Mouse (Mus musculus): ENCODE measurements around the gene Rabl6. TPM values are rescaled to one million over a fixed set of nuclear protein-coding genes. Genes with fewer than 3 reads are reported as not detected.
A peak's percentile ranks its signal among the peaks of the same experiment; 100 is the strongest.

The Rabl6 gene
- polyA plus RNA-seq, 1 experiment from 2014 or later = 53.3 TPM

GRCm38 (mm10) chr2:25574579-25575431 lies 33.5 kb downstream of the Rabl6 start, which contains the start of the genes Mamdc4 and Phpt1:
Mamdc4 (minus strand) TSS chr2:25574845.
Phpt1 (minus strand) TSS chr2:25575224.
- WGBS = under 1% methylated on average over 42 of the region's 45 CpGs

GRCm38 (mm10) chr2:25574136-25574535 lies 34.2 kb downstream of the Rabl6 start:
- H3K4me1 ChIP-seq (replicated peaks; ENCODE audit: control insufficient read depth, insufficient read depth, low read length) = peaks cover 21% of the 10 kb centered on the region
- peaks cover 36% of the 10 kb centered on the region for H3K27me3 ChIP-seq (ENCODE audit: control insufficient read depth, insufficient read depth, low read length)
- peak overlapping the region; percentile 92 for H3K4me2 ChIP-seq (replicated peaks; ENCODE audit: low read depth, low read length)
- H3K36me3 ChIP-seq (ENCODE audit: control insufficient read depth, insufficient read depth, low read length) = no peaks in the 10 kb centered on the region
- no peaks in the 10 kb centered on the region for H3K9me3 ChIP-seq (ENCODE audit: control insufficient read depth, low read length)
- H3K9ac ChIP-seq (ENCODE audit: low read depth, low read length) = peak overlapping the region; percentile 63; the same call in 1 of the 2 replicates
- DNase-seq (ENCODE audit: low spot score) = no peak
- H3K4me3 ChIP-seq (ENCODE audit: low read depth, low read length) = peak overlapping the region; percentile 60
- ATAC-seq (ENCODE audit: low FRiP score) = peak; percentile 13
- WGBS = 21% methylated on average over 11 of the region's 11 CpGs
- 0 out of 2 replicates have a peak overlapping the region, but pooled peaks have one; percentile 76 for H3K27ac ChIP-seq (ENCODE audit: low read depth, low read length)

More at GRCm38 (mm10) chr2:25574579-25575431, 33.5 kb downstream of the Rabl6 start, which contains the start of the genes Mamdc4 and Phpt1:
- Histone ChIP-seq H3K27me3 (ENCODE audit: control insufficient read depth, insufficient read depth, low read length) (peaks cover 42% of the 10 kb centered on the region), H3K36me3 (ENCODE audit: control insufficient read depth, insufficient read depth, low read length) (no peaks in the 10 kb centered on the region), H3K4me2 (replicated peaks; ENCODE audit: low read depth, low read length) (peak within 1 kb of the TSS; percentile 92), H3K27ac (ENCODE audit: low read depth, low read length) (peak within 1 kb of the TSS; percentile 76), H3K9me3 (ENCODE audit: control insufficient read depth, low read length) (no peaks in the 10 kb centered on the region), H3K9ac (ENCODE audit: low read depth, low read length) (peak within 1 kb of the TSS; percentile 63; the same call in 1 of the 2 replicates), H3K4me3 (ENCODE audit: low read depth, low read length) (peak within 1 kb of the TSS; percentile 60), H3K4me1 (replicated peaks; ENCODE audit: control insufficient read depth, insufficient read depth, low read length) (peaks cover 21% of the 10 kb centered on the region)
- peak; percentile 98 for ATAC-seq (ENCODE audit: low FRiP score)
- peak; percentile 97 for DNase-seq (ENCODE audit: low spot score)

- Histone ChIP-seq H3K4me2 (replicated peaks; ENCODE audit: low read depth, low read length) (0 out of 2 replicates have a peak overlapping the region, but pooled peaks have one; percentile 11), H3K27me3 (ENCODE audit: control insufficient read depth, insufficient read depth, low read length) (peaks cover 25% of the 10 kb centered on the region), H3K27ac (ENCODE audit: low read depth, low read length) (no peak overlapping the region), H3K9me3 (ENCODE audit: control insufficient read depth, low read length) (no peaks in the 10 kb centered on the region), H3K36me3 (ENCODE audit: control insufficient read depth, insufficient read depth, low read length) (no peaks in the 10 kb centered on the region), H3K4me3 (ENCODE audit: low read depth, low read length) (no peak overlapping the region), H3K4me1 (replicated peaks; ENCODE audit: control insufficient read depth, insufficient read depth, low read length) (peaks cover 18% of the 10 kb centered on the region), H3K9ac (ENCODE audit: low read depth, low read length) (no peak overlapping the region)
- ATAC-seq (ENCODE audit: low FRiP score) (no peak), DNase-seq (ENCODE audit: low spot score) (no peak)
- 95% methylated on average over 2 of the region's 2 CpGs for WGBS
Observed at GRCm38 (mm10) chr2:25573068-25573467, 35.3 kb downstream of the Rabl6 start.

- no peak overlapping the region for H3K4me2 ChIP-seq (replicated peaks; ENCODE audit: low read depth, low read length)
Observed at GRCm38 (mm10) chr2:25571221-25571620, 37.1 kb downstream of the Rabl6 start.

GRCm38 (mm10) chr2:25569323-25569722 lies 39.0 kb downstream of the Rabl6 start:
- Histone ChIP-seq H3K4me2 (replicated peaks; ENCODE audit: low read depth, low read length) (no peak overlapping the region), H3K27me3 (ENCODE audit: control insufficient read depth, insufficient read depth, low read length) (no peaks in the 10 kb centered on the region), H3K4me3 (ENCODE audit: low read depth, low read length) (no peak overlapping the region), H3K9me3 (ENCODE audit: control insufficient read depth, low read length) (no peaks in the 10 kb centered on the region), H3K36me3 (ENCODE audit: control insufficient read depth, insufficient read depth, low read length) (peaks cover 3% of the 10 kb centered on the region; the same call in 1 of the 2 replicates), H3K27ac (ENCODE audit: low read depth, low read length) (no peak overlapping the region), H3K4me1 (replicated peaks; ENCODE audit: control insufficient read depth, insufficient read depth, low read length) (peaks cover 7% of the 10 kb centered on the region; the same call in 1 of the 2 replicates), H3K9ac (ENCODE audit: low read depth, low read length) (no peak overlapping the region)
- no peak for ATAC-seq (ENCODE audit: low FRiP score)
- no peak for DNase-seq (ENCODE audit: low spot score)
- 91% methylated on average over 3 of the region's 3 CpGs for WGBS

More at GRCm38 (mm10) chr2:25571221-25571620, 37.1 kb downstream of the Rabl6 start:
- ATAC-seq (ENCODE audit: low FRiP score) = no peak
- Histone ChIP-seq H3K9me3 (ENCODE audit: control insufficient read depth, low read length) (no peaks in the 10 kb centered on the region), H3K4me1 (replicated peaks; ENCODE audit: control insufficient read depth, insufficient read depth, low read length) (peaks cover 10% of the 10 kb centered on the region), H3K9ac (ENCODE audit: low read depth, low read length) (no peak overlapping the region), H3K27ac (ENCODE audit: low read depth, low read length) (no peak overlapping the region), H3K36me3 (ENCODE audit: control insufficient read depth, insufficient read depth, low read length) (no peaks in the 10 kb centered on the region), H3K27me3 (ENCODE audit: control insufficient read depth, insufficient read depth, low read length) (peaks cover 6% of the 10 kb centered on the region), H3K4me3 (ENCODE audit: low read depth, low read length) (no peak overlapping the region)
- no peak for DNase-seq (ENCODE audit: low spot score)
- WGBS = 88% methylated on average over 4 of the region's 4 CpGs

GRCm38 (mm10) chr2:25568473-25569019 lies 39.8 kb downstream of the Rabl6 start:
- Histone ChIP-seq H3K4me3 (ENCODE audit: low read depth, low read length) (no peak overlapping the region), H3K4me1 (replicated peaks; ENCODE audit: control insufficient read depth, insufficient read depth, low read length) (peaks cover 2% of the 10 kb centered on the region; the same call in 1 of the 2 replicates), H3K4me2 (replicated peaks; ENCODE audit: low read depth, low read length) (no peak overlapping the region), H3K36me3 (ENCODE audit: control insufficient read depth, insufficient read depth, low read length) (peaks cover 3% of the 10 kb centered on the region; the same call in 1 of the 2 replicates), H3K27me3 (ENCODE audit: control insufficient read depth, insufficient read depth, low read length) (no peaks in the 10 kb centered on the region), H3K9me3 (ENCODE audit: control insufficient read depth, low read length) (no peaks in the 10 kb centered on the region), H3K9ac (ENCODE audit: low read depth, low read length) (no peak overlapping the region), H3K27ac (ENCODE audit: low read depth, low read length) (no peak overlapping the region)
- WGBS = 87% methylated on average over 6 of the region's 6 CpGs
- DNase-seq (ENCODE audit: low spot score) (no peak), ATAC-seq (ENCODE audit: low FRiP score) (no peak)

GRCm38 (mm10) chr2:25566558-25566957 lies 41.8 kb downstream of the Rabl6 start:
- H3K4me2 ChIP-seq (replicated peaks; ENCODE audit: low read depth, low read length) = no peak overlapping the region
- DNase-seq (ENCODE audit: low spot score) (peak; percentile 35), ATAC-seq (ENCODE audit: low FRiP score) (0 out of 2 replicates have a peak, but pooled peaks have one; percentile 17)
- H3K9me3 ChIP-seq (ENCODE audit: control insufficient read depth, low read length) = no peaks in the 10 kb centered on the region
- H3K27me3 ChIP-seq (ENCODE audit: control insufficient read depth, insufficient read depth, low read length) = no peaks in the 10 kb centered on the region
- no peak overlapping the region for H3K4me3 ChIP-seq (ENCODE audit: low read depth, low read length)
- no peaks in the 10 kb centered on the region for H3K4me1 ChIP-seq (replicated peaks; ENCODE audit: control insufficient read depth, insufficient read depth, low read length)
- H3K27ac ChIP-seq (ENCODE audit: low read depth, low read length) = no peak overlapping the region
- H3K9ac ChIP-seq (ENCODE audit: low read depth, low read length) = no peak overlapping the region
- 90% methylated on average over 6 of the region's 6 CpGs for WGBS
- H3K36me3 ChIP-seq (ENCODE audit: control insufficient read depth, insufficient read depth, low read length) = peaks cover 6% of the 10 kb centered on the region

- Histone ChIP-seq H3K9me3 (ENCODE audit: control insufficient read depth, low read length) (no peaks in the 10 kb centered on the region), H3K4me2 (replicated peaks; ENCODE audit: low read depth, low read length) (no peak overlapping the region), H3K27me3 (ENCODE audit: control insufficient read depth, insufficient read depth, low read length) (no peaks in the 10 kb centered on the region), H3K36me3 (ENCODE audit: control insufficient read depth, insufficient read depth, low read length) (peaks cover 11% of the 10 kb centered on the region), H3K27ac (ENCODE audit: low read depth, low read length) (no peak overlapping the region), H3K4me1 (replicated peaks; ENCODE audit: control insufficient read depth, insufficient read depth, low read length) (no peaks in the 10 kb centered on the region), H3K9ac (ENCODE audit: low read depth, low read length) (no peak overlapping the region), H3K4me3 (ENCODE audit: low read depth, low read length) (no peak overlapping the region)
- no peak for ATAC-seq (ENCODE audit: low FRiP score)
- DNase-seq (ENCODE audit: low spot score) = no peak
- 89% methylated on average over 8 of the region's 8 CpGs for WGBS
Observed at GRCm38 (mm10) chr2:25565741-25566140, 42.6 kb downstream of the Rabl6 start.
